Mouse (Mus musculus) 416B (cell line): ENCODE measurements around the gene Rgs6.

ENCODE experiments used
- DNase-seq: peaks from one replicate; pipeline ENCODE4 v3.0.0; 2011; ENCODE audit warnings: low read depth

Gene Rgs6

DNA sequence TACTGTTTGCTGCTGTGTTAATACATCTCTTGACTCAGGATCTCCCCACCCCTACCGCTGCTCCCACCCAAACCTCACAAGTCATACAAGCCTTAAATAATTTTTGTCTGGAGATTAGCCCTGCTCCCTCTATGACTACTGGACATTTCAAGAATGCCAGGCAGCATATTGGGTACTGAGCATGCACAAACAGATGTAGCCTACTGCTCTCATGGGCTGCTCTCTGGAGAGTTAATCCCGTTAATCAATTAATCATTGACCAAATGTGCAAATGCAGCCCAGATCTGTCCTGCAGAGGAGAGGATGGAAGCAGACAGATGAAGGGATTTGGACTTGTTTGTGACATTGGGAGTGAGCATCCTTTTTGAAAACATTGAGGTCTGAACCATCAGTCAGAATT, at the start of gene Rgs6:
Gene Rgs6, plus strand, starts transcription at position 276 of the 400 bp plus-strand sequence.
- DNase-seq: no peak

DNA sequence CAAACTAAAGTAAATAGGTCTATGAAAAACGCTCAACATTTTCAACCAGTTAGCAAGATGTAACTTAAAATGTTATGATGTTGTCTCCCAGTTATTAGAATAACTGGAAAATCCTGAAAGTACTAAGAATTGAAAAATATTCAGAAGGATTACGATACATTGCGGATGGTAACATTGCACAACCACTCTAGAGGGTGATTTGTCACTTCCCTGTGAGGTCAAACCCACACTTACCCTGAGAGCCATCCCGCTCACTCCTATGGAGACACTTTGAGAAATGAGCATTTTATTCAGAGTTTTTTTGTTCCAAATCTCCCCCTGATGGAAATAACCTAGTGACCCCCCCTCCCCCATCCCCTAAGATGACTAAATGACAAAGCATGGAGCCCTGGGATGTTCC, 41.0 kb upstream of the Rgs6 start:
- DNase-seq: peak; percentile 11

DNA sequence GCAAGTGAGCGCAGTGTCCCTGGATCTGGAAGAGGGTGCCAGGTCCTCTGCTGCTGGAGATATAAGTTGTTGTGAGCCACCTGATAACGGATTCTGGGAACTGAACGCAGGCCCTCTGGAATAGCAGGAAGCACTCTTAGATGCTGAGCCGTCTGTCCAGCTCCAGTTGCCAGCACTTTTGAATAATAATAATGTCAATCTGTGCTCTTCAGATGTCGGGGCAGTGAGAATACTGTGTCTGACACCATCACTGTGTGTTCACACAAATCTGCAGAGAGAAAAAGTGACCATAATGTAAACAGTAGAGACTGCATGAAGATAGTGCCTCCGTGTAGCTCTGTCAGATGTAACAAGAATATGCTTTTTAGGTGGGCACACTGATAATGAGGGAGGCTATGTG, 38.9 kb upstream of the Rgs6 start:
- no peak for DNase-seq

DNA sequence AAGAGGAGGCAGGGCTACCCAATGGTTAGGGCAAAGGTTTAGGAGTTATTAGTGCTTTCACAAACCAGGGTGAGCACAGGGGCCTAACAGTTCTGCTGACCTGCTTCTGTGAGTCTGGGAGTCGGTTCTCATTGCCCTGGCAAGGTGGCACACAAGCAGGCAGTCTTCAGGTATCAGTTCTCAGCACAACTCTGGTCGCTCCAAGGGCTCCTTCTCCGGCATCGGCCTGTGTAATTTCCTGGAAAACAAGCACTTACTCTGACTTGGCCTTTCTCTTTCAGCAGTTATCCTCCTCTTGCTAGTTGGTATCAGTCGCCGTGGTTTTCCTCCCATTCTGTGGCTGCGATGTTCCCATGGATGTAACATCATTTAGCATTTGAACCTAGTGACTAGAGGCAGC, 38.0 kb upstream of the Rgs6 start:
- no peak for DNase-seq

DNA sequence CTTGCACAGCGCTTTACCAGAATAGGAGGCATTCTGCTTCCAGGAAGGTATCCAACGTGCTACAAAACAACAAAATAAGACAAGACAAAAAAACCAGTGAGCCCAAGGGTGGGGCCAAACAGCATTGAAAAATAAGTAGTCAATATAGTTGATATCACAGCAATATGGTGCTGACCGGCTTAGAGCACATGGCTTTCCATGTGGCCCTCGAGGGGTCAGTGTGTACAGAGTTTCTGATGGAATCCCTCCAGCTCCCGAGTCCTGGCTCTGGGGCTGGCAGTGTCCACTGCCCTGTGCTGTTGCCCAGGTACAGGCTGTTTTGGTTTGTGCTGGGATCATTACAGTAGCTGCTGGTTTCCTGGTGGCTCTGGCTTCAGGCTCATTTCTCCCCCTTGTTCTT, 35.7 kb upstream of the Rgs6 start:
- DNase-seq: no peak

DNA sequence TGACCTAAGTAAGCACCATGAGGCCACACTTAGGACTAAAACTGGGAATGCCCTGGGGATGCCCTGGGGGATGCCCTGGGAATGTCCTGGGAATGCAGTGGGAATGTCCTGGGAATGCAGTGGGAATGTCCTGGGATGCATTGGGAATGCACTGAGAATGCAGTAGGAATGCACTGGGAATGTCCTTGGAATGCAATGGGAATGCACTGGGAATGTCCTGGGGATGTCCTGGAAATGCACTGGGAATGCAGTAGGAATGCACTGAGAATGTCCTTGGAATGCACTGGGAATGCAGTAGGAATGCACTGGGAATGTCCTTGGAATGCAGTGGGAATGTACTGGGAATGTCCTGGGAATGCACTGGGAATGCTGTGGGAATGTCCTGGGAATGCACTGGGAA, 25.2 kb upstream of the Rgs6 start:
- DNase-seq: no peak

DNA sequence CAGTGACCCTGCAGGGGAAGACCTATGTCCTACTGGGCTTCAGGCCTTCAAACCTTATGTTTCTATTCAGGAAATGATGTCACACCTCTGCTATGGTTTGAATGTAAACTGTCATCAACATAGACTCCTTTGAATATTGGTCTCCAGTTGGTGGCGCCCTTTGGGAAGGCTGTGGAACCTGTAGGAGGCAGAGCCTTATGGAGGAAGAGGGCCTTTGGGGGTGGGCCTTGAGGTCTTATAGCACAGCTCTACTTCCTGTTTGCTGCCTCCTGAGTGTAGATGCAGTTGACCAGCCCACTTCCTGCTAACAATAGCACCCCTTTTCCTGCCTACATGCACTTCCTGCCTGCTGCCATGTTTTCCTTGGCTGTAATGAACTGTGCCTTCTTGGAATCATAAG, 19.7 kb upstream of the Rgs6 start:
- peak; percentile 11 for DNase-seq

DNA sequence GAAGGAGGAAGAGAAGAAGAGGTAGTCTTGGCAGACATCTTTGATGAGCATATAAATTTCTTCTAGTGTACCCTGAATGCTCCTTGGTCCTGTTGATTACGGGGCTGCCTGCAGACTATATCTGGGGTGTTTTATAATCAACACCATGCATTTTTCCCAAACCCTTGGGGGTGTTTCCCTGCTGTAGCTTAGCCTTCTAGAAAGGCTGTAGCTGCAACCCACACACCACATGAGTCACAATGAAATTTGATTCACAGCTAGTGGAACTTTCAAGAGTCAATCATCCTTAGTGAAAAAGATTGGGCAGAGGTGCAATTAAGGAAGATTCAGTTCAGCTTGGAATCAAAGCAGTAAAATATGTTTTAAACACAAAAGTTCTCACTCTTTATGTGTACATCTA, 15.4 kb upstream of the Rgs6 start:
- DNase-seq: no peak

DNA sequence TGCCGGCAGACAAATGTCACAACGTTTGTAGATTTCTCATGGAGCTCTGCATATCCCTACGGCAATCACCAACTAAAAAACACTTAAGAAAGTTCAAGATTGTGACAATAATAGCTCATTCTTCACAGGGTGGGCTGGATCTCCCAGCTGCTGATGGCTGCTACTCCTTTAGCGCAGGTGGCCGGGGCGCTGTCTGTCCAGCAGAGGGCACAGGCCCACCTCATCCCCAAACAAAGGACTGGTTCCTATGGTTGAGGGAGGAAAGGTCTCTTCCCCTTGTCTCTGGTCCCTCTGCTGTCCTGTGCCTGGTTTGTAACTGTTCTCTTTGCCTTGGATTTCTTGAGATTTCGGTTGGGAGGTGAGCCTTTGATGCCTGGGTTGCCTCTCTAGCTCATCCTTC, 1.5 kb upstream of the Rgs6 start:
- no peak for DNase-seq

DNA sequence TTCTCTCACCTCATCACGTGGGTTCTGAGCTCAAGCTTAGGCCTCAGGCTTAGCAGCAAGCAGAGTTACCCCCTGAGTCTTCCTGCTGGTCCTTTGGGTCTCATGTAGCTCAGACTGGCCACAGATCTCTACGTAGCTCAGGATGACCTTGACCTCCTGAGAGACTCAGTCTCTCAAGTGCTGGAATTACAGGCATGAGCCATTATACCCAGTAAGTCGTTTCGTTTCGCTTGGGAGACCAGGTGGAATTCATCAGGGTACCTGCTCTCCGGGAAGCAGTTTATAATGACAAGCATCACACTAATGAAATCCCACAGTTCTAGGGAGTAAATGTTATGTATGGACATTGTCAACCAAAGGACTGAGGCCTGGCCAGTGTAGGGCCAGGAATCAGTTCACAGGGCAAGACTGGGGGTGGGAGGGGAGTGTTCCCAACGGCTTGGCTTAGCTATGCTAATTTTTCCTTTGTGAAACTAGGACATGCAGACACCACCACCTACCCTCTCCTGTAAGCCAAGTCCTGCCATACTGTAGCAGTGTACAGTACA, 670 bp upstream of the Rgs6 start:
- no peak for DNase-seq

DNA sequence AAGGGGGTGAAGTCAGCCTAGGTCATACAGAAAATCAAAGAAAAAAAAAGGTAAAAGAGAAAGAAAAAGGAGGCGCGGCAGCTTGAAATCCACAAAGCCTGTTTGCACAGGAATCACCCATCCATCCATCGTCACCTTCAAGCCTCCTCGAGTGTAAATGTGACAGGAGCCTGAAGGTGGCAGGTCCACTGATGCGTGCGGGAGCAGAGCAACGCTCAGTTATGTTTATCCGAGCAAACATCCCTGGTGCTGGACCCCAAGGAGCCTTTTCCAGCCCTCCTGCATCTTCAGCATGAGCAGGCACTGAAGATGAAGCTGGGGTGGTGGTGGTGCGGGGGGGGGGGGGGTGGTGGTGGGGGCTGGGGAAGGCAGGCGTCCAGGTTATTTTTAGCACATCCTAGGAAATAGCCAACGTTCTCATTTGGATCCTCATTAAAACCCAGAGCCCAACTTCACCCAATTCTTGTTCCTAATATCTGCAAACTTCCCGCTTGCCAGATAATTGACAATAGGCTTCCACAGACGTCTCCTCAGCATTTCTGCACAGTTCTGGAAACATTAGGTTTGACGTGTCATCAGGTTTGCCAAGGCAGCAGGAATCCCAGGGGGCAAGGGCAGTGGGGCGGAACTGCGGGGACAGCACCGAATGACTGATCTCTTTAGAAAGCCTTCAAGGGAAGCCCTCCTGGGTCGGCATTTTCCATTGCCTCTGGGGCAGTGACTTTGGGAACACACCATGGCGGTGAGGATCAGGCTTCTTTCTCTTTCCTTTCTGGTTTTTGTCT, 946 bp downstream of the Rgs6 start:
- no peak for DNase-seq

DNA sequence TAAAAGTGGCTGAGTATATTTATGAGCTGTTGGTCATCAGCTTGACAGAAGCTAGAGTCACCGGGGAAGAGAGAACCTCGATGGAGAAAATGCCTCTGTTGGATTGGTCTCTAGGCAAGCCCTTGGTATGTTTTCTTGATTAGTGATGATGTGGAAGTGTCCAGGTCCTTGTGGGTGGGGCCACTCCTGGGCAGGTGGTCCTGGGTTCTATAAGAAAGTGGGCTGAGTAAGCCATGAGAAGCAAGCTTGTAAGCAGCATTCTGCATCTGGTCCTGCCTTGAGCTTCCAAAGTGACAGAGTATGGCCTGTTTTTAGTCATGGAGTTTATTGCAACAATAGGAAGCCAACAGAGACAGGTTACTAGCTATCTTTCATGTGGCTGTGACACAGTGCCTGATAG, 10.9 kb downstream of the Rgs6 start:
- DNase-seq: no peak

DNA sequence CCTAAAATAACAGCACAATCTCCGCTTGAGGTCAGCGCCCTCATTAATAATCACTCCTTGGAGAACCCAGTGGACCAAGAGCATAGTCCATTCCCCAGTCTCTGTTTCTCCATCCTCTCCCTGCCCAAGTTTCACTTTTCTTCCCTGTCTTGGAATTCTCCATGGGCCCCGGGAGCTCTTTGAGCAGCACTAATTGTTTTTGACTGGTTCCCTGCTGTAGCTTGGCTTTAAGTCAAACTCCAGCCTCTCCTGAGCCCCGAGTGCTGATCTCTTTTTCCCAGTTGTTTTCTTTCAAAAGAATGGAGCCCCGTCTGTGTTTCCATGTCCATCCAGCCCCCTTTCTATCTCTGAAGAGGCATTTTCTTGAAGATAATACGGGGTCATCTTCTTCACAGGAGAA, 12.3 kb downstream of the Rgs6 start:
- no peak for DNase-seq

DNA sequence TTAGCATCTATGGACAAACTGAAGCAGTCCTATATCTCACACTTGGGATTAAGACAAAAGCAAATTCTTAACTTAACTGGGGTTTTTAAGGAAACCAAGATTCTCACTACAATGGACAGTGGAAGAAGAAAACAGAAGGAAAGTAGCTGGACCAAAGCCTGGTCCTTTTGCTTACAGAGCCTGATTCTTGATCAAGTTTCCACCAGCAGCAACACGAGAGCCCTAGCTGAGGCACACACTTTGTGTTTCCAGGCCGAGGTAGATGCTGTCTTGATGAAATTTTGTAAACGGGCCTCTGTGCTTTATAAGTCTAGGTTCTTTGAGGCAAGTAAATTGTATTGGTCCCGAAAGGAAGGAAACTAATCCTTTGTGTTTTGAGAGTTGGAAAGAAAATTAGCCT, 14.7 kb downstream of the Rgs6 start:
- DNase-seq: no peak

DNA sequence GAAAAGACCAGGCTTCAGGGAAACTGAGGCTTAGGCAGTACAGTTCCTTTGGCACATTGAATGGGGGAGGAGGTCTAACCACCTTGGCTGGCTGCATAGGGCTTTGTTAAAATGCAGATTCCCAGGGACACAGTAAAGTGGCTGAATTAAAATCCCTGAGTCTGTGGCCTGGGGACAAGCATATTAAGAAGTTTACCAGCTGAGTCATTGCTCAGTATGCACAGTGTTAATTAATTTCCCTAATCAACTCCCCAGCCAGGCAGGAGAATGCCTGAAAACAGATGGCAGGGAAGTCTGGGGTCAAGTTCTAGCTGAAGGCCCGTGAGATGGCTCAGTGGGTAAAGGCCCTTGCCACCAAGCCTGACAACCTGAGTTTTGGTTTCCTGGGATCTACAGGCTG, 15.2 kb downstream of the Rgs6 start:
- DNase-seq: no peak

DNA sequence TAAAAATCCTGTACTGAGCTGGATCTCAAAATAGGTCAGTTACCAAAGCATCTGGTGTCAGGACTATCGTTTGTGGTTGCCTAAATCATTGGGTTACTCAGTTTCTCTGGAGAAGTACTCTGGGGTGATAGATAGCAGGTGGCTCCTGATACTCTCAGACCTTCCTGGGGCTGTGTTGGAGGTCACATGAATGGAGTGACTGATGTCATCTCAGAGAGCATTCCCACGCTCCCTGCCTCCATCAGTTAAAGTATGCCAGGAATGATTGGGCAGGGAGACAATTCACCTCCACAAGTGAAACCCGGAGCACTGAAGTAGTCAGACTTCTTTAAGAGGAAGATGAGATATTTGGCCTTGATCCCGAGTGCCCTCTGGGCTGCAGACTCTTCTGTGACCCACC, 15.9 kb downstream of the Rgs6 start:
- DNase-seq: no peak

DNA sequence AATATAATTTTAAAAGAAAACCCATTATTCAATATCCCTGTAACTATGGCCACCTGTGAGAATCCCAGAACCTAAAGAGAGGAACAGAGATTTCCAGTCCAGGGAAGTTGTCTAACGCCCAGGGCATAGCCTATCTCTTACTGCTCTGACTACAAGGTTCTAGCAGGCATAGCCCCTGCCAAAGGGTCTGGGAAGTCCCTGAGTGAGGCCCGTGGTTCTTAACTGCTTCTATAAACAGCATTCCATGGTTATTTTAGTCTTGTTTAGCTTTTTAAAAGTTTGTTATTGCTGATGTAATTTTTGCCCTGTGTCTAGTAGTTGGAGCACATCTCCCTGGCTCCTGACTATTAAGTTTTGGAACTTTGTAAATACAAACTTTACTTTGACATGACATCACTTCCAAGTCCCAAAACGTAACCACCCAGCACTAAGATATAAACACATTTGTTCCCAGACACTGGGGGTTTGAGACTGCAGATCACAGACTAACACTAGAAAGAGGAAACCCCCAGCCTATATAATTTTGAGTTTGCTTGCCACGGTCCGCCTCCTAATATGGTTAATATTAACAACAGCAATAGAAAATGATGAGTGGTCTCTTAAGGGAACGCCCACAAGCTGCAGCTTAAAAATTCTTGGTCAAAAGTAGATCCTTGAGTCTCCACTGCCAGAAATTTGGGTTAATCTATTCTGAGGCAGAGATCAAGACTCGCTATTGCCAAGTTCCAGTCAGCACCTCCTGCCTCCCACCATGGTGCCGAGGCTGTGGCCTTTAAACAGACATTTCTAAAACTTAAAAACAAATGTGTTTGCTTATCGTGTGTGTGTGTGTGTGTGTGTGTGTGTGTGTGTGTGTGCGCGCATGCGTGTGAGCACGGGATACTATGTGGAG, 24.9 kb downstream of the Rgs6 start:
- no peak for DNase-seq

DNA sequence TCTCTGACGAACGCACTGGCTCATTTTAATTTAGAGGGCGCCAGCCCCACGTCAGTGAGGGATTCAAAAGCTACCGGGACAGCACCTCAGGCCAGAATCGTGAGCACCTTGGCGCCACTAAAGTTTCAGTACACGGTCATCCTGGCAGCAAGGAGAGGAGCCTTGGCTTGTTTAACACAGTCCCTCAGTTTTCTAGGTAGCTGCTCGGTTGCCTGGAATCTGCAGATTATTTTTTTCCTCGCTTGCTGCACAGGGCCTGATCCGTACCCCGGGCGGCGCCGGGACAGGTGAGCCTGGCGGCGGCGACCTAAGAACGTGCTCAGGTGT, 28.4 kb downstream of the Rgs6 start:
- DNase-seq: no peak

DNA sequence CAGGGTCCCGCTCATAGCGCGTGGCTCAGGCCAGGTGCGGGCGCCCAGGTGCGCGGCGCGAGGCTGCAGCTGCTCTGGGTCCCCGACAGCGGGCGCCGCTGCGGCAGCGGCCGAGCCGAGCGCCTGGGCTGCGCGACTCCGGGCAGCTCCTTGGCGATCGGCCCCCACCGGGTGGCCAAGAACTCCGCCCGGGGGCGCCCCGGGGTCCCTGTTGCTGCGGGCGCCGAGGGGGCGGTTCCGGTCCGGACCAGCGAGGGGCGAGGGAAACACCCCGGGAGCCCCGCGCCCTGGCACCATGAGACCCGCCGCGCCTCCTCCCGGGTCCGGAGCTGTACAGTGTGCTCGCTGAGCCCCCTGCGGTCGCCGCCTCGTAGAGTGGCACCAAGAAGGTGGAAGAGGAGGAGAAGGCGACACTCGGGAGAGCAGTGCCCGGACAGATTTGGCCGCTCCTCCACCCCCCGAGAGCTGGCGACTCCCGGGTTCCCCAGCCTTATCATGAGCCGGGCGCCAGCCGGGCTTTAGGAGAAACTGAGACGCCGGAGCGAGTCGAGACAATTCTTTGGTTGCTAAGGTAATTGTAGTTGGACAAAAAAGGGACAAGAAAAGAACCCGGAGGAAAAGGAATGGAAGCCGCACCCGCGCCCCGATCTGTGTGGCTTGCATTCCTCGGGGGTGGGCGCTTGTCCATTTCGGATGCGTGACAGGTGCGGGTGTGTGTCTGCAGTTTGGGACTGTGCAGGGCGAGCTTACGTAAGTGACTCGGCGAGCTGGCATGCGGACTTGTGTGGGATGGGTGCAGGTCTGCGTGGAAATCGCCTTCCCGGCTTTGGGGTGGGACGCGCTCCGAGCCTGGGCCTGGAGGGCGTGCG, 29.0 kb downstream of the Rgs6 start:
- no peak for DNase-seq

DNA sequence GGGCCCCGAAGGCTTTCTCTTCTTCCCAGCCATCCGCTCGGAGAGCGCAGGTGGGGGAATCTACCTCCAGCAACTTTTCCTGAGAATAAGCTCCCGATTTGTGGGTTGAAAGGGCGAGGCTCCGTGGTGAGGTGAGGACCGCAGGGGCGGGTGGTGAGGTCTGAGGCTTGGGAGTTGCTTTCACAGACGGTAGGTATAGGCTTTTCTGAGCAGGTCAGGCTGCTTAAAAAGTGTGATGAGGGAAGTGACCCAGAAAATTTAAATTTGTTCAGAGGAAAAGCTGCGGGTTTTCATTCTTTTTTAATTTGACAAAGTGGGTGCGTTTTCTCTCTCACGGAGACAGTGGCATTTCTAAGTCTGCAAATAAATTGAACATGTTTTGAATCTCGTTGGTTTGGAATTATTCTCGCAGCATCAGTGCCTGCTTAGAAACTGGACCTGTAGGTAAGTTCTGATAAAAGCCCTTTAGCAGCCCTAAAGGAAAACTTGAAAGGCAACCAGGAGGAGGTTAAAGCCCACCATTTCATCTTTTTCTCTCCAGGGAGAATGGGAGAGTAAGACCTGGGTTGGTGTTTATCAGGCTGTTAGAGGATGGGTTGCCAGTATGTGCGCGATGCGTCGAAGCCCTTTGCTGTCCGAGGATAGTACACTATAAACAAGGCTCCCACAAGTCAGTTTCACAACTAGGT, 29.7 kb downstream of the Rgs6 start:
- DNase-seq: no peak

DNA sequence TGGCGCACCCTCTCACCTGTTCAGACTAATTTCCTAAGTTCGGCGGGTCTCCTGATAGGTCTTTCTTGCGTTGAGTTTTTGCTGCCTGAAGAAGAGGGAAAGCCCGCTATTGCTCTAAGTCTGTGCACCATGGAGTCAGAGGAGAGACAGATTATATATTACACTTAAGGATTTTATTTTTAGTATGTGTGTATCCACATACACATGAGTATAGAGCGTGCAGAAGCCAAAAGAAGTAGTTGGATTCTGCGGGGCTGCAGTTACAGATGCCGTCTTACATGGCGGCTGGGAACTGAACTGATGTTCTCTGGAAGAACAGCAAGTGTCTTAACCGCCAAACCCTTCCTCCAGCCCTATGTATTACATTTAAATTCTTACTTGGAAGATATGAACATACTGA, 52.3 kb downstream of the Rgs6 start:
- DNase-seq: no peak

DNA sequence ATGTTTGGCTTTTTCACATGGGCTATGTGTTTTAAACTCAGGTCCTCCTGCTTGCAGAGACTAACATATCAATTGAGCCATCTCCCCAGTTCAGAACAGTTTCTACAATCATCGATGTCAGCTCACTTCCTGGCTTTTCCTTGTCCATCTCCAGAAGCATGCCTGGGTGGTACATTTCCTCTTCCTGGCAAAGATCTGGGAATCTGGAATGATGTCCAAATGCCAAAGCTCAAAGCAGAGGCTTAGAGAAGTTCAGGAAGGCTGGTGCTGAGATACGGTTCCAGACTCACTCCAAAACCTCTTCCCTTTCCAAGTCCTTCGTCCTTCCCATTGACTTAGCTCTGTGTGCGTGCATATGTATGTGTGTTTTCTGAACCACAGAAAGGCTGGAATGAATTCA, 59.8 kb downstream of the Rgs6 start:
- DNase-seq: no peak
